Mouse (Mus musculus): ENCODE measurements at regions not wholly inside any gene's neighbourhood (a gene's known extent, or its start where the extent isn't known, plus 50 kb on each side); places are given as distances from the start of the nearest gene placed in this dataset.

DNA sequence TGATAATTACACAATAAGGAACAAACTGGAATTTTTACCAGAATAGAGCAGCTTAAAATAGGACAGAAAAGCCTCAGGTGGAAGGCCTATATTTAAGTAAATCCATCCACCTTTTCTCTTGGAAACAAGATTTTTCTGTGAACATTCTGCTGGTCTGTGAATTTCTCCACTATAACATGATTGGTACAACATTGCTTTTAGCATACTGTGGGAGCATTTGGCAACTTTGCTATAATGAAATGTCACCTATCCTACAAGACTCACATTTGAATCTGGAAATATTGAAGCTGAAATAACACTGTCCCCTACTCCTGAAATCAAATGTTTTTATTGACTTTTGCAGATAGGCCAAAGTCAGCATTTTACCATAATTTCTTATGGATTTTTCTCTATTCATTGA is 607.0 kb upstream of the Steap1 start:
- Histone ChIP-seq H3K4me3 (ENCODE audit: low read length) (no peak overlapping the region), H3K36me3 (ENCODE audit: insufficient read depth, low read length) (no peaks in the 10 kb centered on the region), H3K4me1 (ENCODE audit: insufficient read depth, low read length) (no peaks in the 10 kb centered on the region), H3K27me3 (ENCODE audit: insufficient read depth, low read length) (no peaks in the 10 kb centered on the region), H3K4me2 (ENCODE audit: low read depth, low read length) (no peak overlapping the region), H3K9ac (replicated peaks; ENCODE audit: low read length) (no peak overlapping the region), H3K27ac (no peak overlapping the region), H3K9me3 (ENCODE audit: low read length) (peaks cover 9% of the 10 kb centered on the region)
- no peak for TF ChIP-seq CTCF (IDR thresholded peaks at IDR 0.05; ENCODE audit: low read depth)
- DNase-seq (ENCODE audit: low spot score) (no peak), ATAC-seq (no peak)

DNA sequence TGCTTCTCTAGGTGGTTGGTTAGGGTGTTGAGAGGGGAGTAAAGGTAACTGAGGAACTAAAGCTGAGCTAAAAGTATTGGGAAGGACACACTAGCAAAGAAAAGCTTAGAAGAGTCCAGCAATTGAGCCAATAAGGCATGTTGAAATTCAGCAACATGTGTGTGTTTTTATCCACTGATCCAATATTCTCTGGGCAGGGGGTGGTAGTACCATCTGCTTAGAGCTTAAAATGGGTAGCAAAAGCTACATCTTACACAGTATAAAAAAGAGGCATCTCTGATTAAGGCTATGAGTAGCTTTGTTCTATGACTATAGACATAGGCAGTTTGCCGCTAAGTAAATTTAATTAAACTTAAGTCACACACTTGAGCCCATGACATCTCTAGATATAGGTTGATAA is 598.2 kb upstream of the Steap1 start:
- H3K36me3 ChIP-seq (ENCODE audit: insufficient read depth, low read length) = no peaks in the 10 kb centered on the region
- H3K4me3 ChIP-seq (ENCODE audit: low read length) = no peak overlapping the region
- no peaks in the 10 kb centered on the region for H3K4me1 ChIP-seq (ENCODE audit: insufficient read depth, low read length)
- no peak overlapping the region for H3K4me2 ChIP-seq (ENCODE audit: low read depth, low read length)
- no peak for ATAC-seq
- H3K27ac ChIP-seq = no peak overlapping the region
- DNase-seq (ENCODE audit: low spot score) = no peak
- no peaks in the 10 kb centered on the region for H3K27me3 ChIP-seq (ENCODE audit: insufficient read depth, low read length)
- WGBS = 93% methylated on average over 1 of the region's 1 CpGs
- H3K9ac ChIP-seq (replicated peaks; ENCODE audit: low read length) = no peak overlapping the region
- no peak for TF ChIP-seq CTCF (IDR thresholded peaks at IDR 0.05; ENCODE audit: low read depth)
- H3K9me3 ChIP-seq (ENCODE audit: low read length) = no peaks in the 10 kb centered on the region

DNA sequence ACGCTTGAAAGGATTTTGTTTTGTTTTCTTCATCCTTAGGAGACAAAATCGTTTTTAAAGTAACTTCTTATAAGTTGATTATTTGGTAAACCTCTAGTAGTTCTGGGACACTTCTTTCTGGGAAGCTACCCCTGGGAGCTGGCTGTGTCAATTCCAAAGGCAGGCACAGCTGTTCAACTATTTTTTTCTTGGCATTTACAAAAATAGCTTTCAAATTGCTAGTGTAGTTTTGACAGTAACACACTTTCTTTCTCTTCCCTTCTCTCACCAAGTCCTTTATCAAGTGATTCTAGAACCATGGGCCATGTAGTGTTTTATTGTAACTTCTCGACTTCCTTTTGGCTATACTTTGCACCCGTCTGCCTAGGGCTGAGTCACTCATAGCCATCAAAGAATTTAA is 595.6 kb upstream of the Steap1 start:
- H3K9ac ChIP-seq (replicated peaks; ENCODE audit: low read length) = no peak overlapping the region
- no peak for ATAC-seq
- no peaks in the 10 kb centered on the region for H3K27me3 ChIP-seq (ENCODE audit: insufficient read depth, low read length)
- no peaks in the 10 kb centered on the region for H3K9me3 ChIP-seq (ENCODE audit: low read length)
- no peak for TF ChIP-seq CTCF (IDR thresholded peaks at IDR 0.05; ENCODE audit: low read depth)
- H3K4me1 ChIP-seq (ENCODE audit: insufficient read depth, low read length) = no peaks in the 10 kb centered on the region
- H3K27ac ChIP-seq = no peak overlapping the region
- DNase-seq (ENCODE audit: low spot score) = no peak
- WGBS = 71% methylated on average over 4 of the region's 4 CpGs
- H3K4me2 ChIP-seq (ENCODE audit: low read depth, low read length) = no peak overlapping the region
- H3K4me3 ChIP-seq (ENCODE audit: low read length) = no peak overlapping the region
- no peaks in the 10 kb centered on the region for H3K36me3 ChIP-seq (ENCODE audit: insufficient read depth, low read length)

DNA sequence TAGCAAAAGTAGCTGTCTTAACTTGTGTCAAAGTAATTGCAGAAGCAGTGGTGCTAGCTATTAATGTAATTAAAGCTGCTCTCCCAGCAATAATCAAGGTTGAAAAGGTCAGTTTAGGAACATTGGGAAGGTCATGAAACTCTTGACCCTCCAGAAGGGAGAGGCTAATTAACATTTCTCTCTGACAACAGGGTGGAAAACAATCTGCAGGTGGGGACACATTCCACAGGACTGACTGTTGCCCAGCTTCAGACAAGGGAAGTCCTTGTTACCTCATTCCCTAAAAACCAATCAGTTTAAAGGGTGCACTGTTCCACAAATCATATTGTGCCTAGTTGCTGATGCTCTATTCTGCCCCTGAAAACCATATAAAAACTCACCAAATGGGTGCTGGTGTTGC is 580.5 kb upstream of the Steap1 start:
- Histone ChIP-seq H3K9ac (replicated peaks; ENCODE audit: low read length) (no peak overlapping the region), H3K9me3 (ENCODE audit: low read length) (no peaks in the 10 kb centered on the region), H3K27ac (no peak overlapping the region), H3K36me3 (ENCODE audit: insufficient read depth, low read length) (no peaks in the 10 kb centered on the region), H3K4me3 (ENCODE audit: low read length) (no peak overlapping the region), H3K4me1 (ENCODE audit: insufficient read depth, low read length) (no peaks in the 10 kb centered on the region), H3K4me2 (ENCODE audit: low read depth, low read length) (no peak overlapping the region), H3K27me3 (ENCODE audit: insufficient read depth, low read length) (no peaks in the 10 kb centered on the region)
- DNase-seq (ENCODE audit: low spot score) (no peak), ATAC-seq (no peak)
- TF ChIP-seq CTCF (IDR thresholded peaks at IDR 0.05; ENCODE audit: low read depth) = no peak

DNA sequence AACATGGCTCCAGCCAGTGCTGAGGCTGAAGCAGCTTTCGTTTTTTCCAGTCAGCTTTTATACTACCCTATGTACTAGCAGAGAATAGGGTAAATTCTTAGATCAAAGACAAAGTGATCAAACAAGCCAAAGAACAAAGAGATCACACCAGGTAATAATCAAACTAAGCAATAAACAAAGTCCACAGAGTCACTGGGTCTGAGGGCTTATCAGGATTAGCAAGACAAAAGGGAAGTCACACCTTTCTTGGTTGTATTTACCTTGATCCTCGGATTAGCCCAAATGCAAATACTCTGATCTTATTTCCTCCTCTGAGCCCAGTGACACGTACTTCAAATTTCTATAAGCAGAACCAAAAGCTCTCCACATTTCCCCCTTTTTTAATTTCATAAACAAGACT is 579.4 kb upstream of the Steap1 start:
- Histone ChIP-seq H3K27me3 (ENCODE audit: insufficient read depth, low read length) (no peaks in the 10 kb centered on the region), H3K4me1 (ENCODE audit: insufficient read depth, low read length) (no peaks in the 10 kb centered on the region), H3K36me3 (ENCODE audit: insufficient read depth, low read length) (no peaks in the 10 kb centered on the region), H3K9me3 (ENCODE audit: low read length) (no peaks in the 10 kb centered on the region), H3K4me3 (ENCODE audit: low read length) (no peak overlapping the region), H3K4me2 (ENCODE audit: low read depth, low read length) (no peak overlapping the region), H3K9ac (replicated peaks; ENCODE audit: low read length) (no peak overlapping the region), H3K27ac (no peak overlapping the region)
- no peak for TF ChIP-seq CTCF (IDR thresholded peaks at IDR 0.05; ENCODE audit: low read depth)
- ATAC-seq (no peak), DNase-seq (ENCODE audit: low spot score) (no peak)
- WGBS = 37% methylated on average over 3 of the region's 3 CpGs

DNA sequence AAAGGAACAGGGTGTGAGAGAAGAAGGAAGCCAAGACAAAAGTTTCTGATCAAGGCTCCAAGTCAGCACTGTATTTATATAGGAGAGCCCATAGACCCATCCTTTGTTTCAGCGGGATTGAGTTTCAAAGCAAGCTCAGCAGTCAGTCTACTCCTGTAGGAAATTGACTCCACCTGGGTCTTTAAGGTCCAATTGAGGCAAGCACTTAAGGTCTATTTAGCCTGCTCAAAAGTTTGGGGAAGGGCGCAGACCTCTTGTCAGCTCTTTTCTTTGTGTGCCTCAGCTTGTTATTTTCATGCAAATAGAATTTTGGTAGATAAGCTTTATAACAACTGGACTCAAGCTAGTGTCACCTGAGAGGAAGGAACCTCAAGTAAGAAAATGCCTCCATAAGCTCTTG is 549.4 kb upstream of the Steap1 start:
- TF ChIP-seq CTCF (IDR thresholded peaks at IDR 0.05; ENCODE audit: low read depth) = no peak
- Histone ChIP-seq H3K9ac (replicated peaks; ENCODE audit: low read length) (no peak overlapping the region), H3K4me2 (ENCODE audit: low read depth, low read length) (no peak overlapping the region), H3K27ac (no peak overlapping the region), H3K36me3 (ENCODE audit: insufficient read depth, low read length) (no peaks in the 10 kb centered on the region), H3K9me3 (ENCODE audit: low read length) (no peaks in the 10 kb centered on the region), H3K4me3 (ENCODE audit: low read length) (no peak overlapping the region), H3K27me3 (ENCODE audit: insufficient read depth, low read length) (no peaks in the 10 kb centered on the region), H3K4me1 (ENCODE audit: insufficient read depth, low read length) (no peaks in the 10 kb centered on the region)
- 83% methylated on average over 2 of the region's 2 CpGs for WGBS
- ATAC-seq = no peak
- no peak for DNase-seq (ENCODE audit: low spot score)

DNA sequence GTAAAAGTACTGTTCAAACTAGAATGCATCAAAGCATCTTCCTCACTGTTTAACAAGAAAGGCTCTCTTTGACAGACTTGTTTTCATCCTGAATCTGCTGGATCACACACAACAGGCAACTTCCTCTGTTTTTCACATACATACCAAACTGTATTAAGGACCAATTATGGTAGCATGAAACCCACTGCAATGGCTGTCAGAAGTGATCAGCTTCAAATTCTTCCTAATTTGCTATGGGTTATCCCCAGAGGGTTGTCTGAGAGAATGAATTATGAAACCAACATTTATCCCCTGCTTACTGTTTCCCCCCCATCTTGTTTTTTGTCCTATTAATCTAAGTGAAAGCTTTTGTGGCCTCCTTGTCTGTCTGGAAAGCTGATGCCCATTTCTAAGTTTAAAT is 545.2 kb upstream of the Steap1 start:
- DNase-seq (ENCODE audit: low spot score) = peak; percentile 56
- Histone ChIP-seq H3K27me3 (ENCODE audit: insufficient read depth, low read length) (no peaks in the 10 kb centered on the region), H3K4me3 (ENCODE audit: low read length) (no peak overlapping the region), H3K4me1 (ENCODE audit: insufficient read depth, low read length) (no peaks in the 10 kb centered on the region), H3K9me3 (ENCODE audit: low read length) (no peaks in the 10 kb centered on the region), H3K27ac (no peak overlapping the region), H3K4me2 (ENCODE audit: low read depth, low read length) (no peak overlapping the region), H3K36me3 (ENCODE audit: insufficient read depth, low read length) (no peaks in the 10 kb centered on the region), H3K9ac (replicated peaks; ENCODE audit: low read length) (no peak overlapping the region)
- no peak for TF ChIP-seq CTCF (IDR thresholded peaks at IDR 0.05; ENCODE audit: low read depth)
- no peak for ATAC-seq

DNA sequence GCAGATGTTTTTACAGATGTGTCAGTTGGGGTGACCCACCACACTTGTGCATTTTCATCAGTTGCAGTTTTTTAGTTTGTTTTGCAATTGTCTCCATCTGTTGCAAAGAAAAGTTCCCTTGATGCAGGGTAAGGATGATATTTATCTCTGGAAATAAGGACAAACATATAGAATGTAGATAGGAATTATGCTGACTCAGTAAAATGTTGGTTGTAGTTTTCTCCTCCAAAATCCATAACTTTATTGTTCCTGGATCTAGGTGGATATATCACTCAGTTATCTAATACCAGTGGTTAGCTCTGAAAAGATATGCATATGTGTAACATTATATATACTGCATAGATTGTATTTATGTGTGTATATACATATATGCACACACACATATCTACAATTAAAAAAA is 502.1 kb upstream of the Steap1 start:
- Histone ChIP-seq H3K27ac (no peak overlapping the region), H3K9me3 (ENCODE audit: low read length) (no peaks in the 10 kb centered on the region), H3K4me1 (ENCODE audit: insufficient read depth, low read length) (no peaks in the 10 kb centered on the region), H3K9ac (replicated peaks; ENCODE audit: low read length) (no peak overlapping the region), H3K4me2 (ENCODE audit: low read depth, low read length) (no peak overlapping the region), H3K27me3 (ENCODE audit: insufficient read depth, low read length) (no peaks in the 10 kb centered on the region), H3K36me3 (ENCODE audit: insufficient read depth, low read length) (no peaks in the 10 kb centered on the region), H3K4me3 (ENCODE audit: low read length) (no peak overlapping the region)
- no peak for ATAC-seq
- DNase-seq (ENCODE audit: low spot score) = no peak
- no peak for TF ChIP-seq CTCF (IDR thresholded peaks at IDR 0.05; ENCODE audit: low read depth)
